Mouse (Mus musculus): ENCODE measurements at regions not wholly inside any gene's neighbourhood (a gene's known extent, or its start where the extent isn't known, plus 50 kb on each side); places are given as distances from the start of the nearest gene placed in this dataset.

DNA sequence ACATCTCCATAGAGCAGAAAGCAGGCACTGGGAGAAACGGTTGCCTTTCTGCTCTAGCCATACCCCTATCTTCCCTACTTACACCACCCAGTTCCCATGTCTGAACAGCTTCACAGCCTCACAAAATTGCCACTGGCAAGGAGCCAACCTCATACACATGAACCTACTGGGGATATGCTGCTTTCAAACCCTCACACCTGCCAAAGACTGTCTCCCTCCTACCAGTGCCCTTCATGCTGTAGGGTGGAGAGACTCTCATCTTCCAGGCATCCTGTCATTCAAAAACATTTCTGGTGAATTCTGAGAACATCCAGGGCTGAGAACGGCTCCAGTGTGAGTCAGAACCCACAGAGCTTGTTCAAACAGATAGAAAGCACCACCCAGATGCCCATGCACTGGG, 63.4 kb upstream of the Xylt1 start:
- intact Hi-C loops (cut with DNase I) = no loop called here
- DNase-seq = no peak

DNA sequence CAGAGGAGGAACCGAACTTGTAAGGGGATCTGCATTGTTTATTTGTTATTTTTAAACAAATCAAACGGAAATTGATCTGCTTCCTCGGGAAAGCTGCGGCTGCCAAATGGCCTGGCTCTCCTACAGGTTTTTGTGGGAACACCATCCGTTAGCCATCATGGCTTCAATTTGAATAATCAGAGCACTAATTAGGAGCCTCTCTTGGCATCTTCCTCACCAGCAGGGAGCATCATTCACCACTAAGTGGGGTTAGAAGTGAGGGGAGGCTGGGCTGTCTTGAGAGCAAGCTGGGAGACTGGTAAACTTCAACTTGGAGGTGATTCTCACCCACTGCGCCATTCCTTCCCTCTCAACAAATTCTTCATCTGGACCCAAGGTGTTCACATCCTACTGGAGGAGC, 60.2 kb upstream of the Xylt1 start:
- DNase-seq = peak in 1 of 2 experiments; percentile 5

More for the DNA sequence above, 60.2 kb upstream of the Xylt1 start:
- intact Hi-C loops (cut with DNase I) = no loop called here

Measured in heart, postnatal 14 days (tissue).